Mouse (Mus musculus) intestine, embryonic 15.5 days (tissue): ENCODE measurements around the gene Gm10147. TPM values are rescaled to one million over a fixed set of nuclear protein-coding genes. Genes with fewer than 3 reads are reported as not detected.
"Not testable (repeated sequence)": the region's sequence is repeated elsewhere in the genome, so short reads cannot be mapped to it uniquely, and the experiment has no call there.

Experiments
- ATAC-seq: fragments of 200-750 bp; cut with Nextera tagmentation; 2 replicates; pipeline ENCODE4 v1.8.0; 2017; ENCODE audit warnings: moderate TSS enrichment, moderate library complexity
- H3K27ac ChIP-seq: fragments of 300-500 bp; sonication (generic); 2 replicates; pipeline ENCODE4 v1.5.1; 2015; ENCODE audit warnings: mild to moderate bottlenecking, inconsistent platforms
- H3K27me3 ChIP-seq: fragments of 300-500 bp; sonication (generic); replicated peaks from 2 replicates; pipeline ENCODE4 v1.6.1; 2015; ENCODE audit warnings: inconsistent platforms
- H3K36me3 ChIP-seq: fragments of 300-500 bp; sonication (generic); 2 replicates; pipeline ENCODE4 v1.6.1; 2015; ENCODE audit warnings: inconsistent platforms
- H3K4me1 ChIP-seq: fragments of 300-500 bp; sonication (generic); replicated peaks from 2 replicates; pipeline ENCODE4 v1.6.1; 2015; ENCODE audit warnings: inconsistent platforms
- H3K4me2 ChIP-seq: fragments of 300-500 bp; sonication (generic); replicated peaks from 2 replicates; pipeline ENCODE4 v1.6.1; 2015; ENCODE audit warnings: mild to moderate bottlenecking, inconsistent platforms
- H3K4me3 ChIP-seq: fragments of 300-500 bp; sonication (generic); replicated peaks from 2 replicates; pipeline ENCODE4 v1.5.1; 2015; ENCODE audit warnings: inconsistent platforms
- H3K9ac ChIP-seq: fragments of 300-500 bp; sonication (generic); 2 replicates; pipeline ENCODE4 v1.6.1; 2015; ENCODE audit warnings: inconsistent platforms
- H3K9me3 ChIP-seq: fragments of 300-500 bp; sonication (generic); 2 replicates; pipeline ENCODE4 v1.6.1; 2016; ENCODE audit warnings: inconsistent platforms
- WGBS: fragments of 180-500 bp; shearing (Covaris S2); methylation state at CpG from one replicate; pipeline ENCODE4 v1.1.7; 2015; 5-methylcytosine and 5-hydroxymethylcytosine counted together
- polyA plus RNA-seq: library from polyadenylated mRNA; unstranded; fragments of >200 nt; fragmentation: Nextera tagmentation; extraction: Ambion mirVana; gene quantifications from 2 replicates; pipeline ENCODE4 v1.2.1, GENCODE M21; 2015

Gene Gm10147
- not detected in 2 replicates for polyA plus RNA-seq

GRCm38 (mm10) chrX:28607742-28608141, at the start of gene Gm10147:
TSS of gene Gm10147 (minus strand) at chrX:28607842.
- not testable (repeated sequence) for H3K36me3 ChIP-seq, H3K9ac ChIP-seq, H3K4me1 ChIP-seq, H3K4me3 ChIP-seq, ATAC-seq, H3K9me3 ChIP-seq, H3K27ac ChIP-seq, H3K4me2 ChIP-seq, H3K27me3 ChIP-seq
- WGBS = no CpG with 5 or more reads among the region's 7 CpGs
